Mouse (Mus musculus): ENCODE data around the gene Tfec. TPM values are rescaled to one million over a fixed set of nuclear protein-coding genes. Genes with fewer than 3 reads are reported as not detected.

Gene Tfec
- total RNA-seq, 2 experiments from 2014 or later = 0.88 to 0.96 TPM

- DNase-seq (ENCODE audit: low spot score in 2 of 2) = no peak
Observed at GRCm38 (mm10) chr6:16796914-16797313, 101.3 kb downstream of the Tfec start.

GRCm38 (mm10) chr6:16794036-16794435 is 104.2 kb downstream of the Tfec start:
- DNase-seq (ENCODE audit: low spot score in 2 of 2) = no peak

- no peak for DNase-seq (ENCODE audit: low spot score in 2 of 2)
Observed at GRCm38 (mm10) chr6:16785166-16785565, 113.1 kb downstream of the Tfec start.

Other genes with a start within 250 kb of the Tfec start
- 1 to 10 TPM; 5.2 to 5.7 TPM for gene Tes, start 166.7 kb upstream of the Tfec start, total RNA-seq (2021)